Mouse (Mus musculus): ENCODE measurements around the gene Lsm14b. TPM values are rescaled to one million over a fixed set of nuclear protein-coding genes. Genes with fewer than 3 reads are reported as not detected.
A peak's percentile ranks its signal among the peaks of the same experiment; 100 is the strongest.

Lsm14b gene
- polyA plus RNA-seq (2015; fragmentation: Nextera tagmentation; extraction: Ambion mirVana), result 2.0 and 2.1 TPM in 2 replicates

DNA sequence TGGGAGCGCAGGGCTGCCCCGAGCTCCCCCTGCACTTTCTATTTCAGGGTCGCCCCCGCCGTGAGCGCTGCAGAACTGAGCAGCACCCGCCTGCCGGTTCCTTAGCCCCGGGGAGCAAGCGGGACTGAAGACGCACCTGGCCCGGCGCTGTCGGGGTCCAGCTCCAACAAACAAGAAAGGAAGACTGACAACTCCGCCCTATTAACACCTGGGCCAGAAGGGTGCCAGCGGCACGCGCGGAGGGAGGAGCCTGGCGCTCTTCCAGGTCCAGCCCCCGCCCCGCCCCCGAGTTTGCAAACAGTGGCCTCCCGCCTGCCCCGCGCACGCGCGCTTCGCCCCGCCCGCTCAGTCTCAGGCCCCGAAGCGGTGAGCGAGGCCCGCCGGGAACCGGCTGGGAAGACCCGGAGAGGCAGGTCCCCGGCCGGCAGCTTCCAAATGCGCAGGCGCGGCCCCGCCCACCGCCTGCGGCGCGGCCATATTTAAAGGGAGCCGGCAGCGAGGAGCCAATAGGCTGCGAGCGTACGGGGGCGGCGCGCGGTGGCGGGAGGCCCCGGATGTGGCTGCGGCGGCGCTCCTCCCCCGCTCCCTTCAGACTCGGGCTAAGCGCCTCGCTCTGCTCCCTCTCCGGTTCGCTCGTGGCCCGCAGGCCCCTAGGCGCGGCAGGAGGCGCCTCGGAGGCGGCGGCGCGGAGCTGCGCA, at the start of gene Lsm14b:
Gene Lsm14b (plus strand): TSS at position 587 of the 698 bp plus-strand sequence.
- DNase-seq, result peak; percentile 99
- Histone ChIP-seq H3K36me3 (peaks cover 30% of the 10 kb centered on the region), H3K27me3 (peaks cover 33% of the 10 kb centered on the region), H3K9me3 (replicated peaks) (no peaks in the 10 kb centered on the region), H3K4me1 (replicated peaks) (peaks cover 40% of the 10 kb centered on the region), H3K27ac (peak within 1 kb of the TSS; percentile 94), H3K4me3 (replicated peaks) (peak within 1 kb of the TSS; percentile 97), H3K9ac (peak within 1 kb of the TSS; percentile 90), H3K4me2 (peak within 1 kb of the TSS; percentile 100)
- ATAC-seq (ENCODE audit: low read depth), result peak; percentile 95
- under 1% methylated on average over 80 of the region's 80 CpGs for WGBS (ENCODE audit: insufficient replicate concordance)

DNA sequence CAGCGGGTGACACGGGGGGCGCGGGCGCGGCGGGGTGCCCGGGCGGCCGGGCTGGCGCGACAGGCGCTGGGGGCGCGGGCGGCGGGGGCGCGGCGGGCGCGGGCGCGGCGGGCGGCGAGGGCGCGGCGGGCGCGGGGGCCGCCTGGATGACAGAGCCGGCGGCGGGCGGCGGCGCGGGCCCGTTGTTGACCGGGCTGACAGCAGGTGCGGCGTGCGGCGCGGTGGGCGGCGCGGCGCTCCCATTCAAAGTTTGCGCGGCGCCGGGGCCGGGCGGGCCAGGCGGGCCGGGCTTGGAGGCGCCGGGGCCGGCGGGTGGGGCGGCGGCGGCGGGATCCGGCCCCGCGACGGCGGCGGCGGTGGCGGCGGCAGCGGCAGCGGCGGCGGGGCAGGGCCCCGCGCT, 48.9 kb upstream of the Lsm14b start:
- no peaks in the 10 kb centered on the region for H3K36me3 ChIP-seq
- peaks cover 57% of the 10 kb centered on the region for H3K4me1 ChIP-seq (replicated peaks)
- DNase-seq (no peak), ATAC-seq (ENCODE audit: low read depth) (peak; percentile 3; the same call in 1 of the 2 replicates)
- peak overlapping the region; percentile 86 for H3K27ac ChIP-seq
- H3K4me2 ChIP-seq, result peak overlapping the region; percentile 99
- peak overlapping the region; percentile 93 for H3K9ac ChIP-seq
- H3K27me3 ChIP-seq, result no peaks in the 10 kb centered on the region
- H3K4me3 ChIP-seq (replicated peaks), result peak overlapping the region; percentile 88
- under 1% methylated on average over 20 of the region's 82 CpGs for WGBS (ENCODE audit: insufficient replicate concordance)
- no peaks in the 10 kb centered on the region for H3K9me3 ChIP-seq (replicated peaks)

GRCm38 (mm10) chr2:179976295-179976627, 48.5 kb upstream of the Lsm14b start:
- no peaks in the 10 kb centered on the region for H3K27me3 ChIP-seq
- WGBS (ENCODE audit: insufficient replicate concordance), result 0% methylated on average over 35 of the region's 54 CpGs
- peak overlapping the region; percentile 86 for H3K27ac ChIP-seq
- no peak for DNase-seq
- H3K4me2 ChIP-seq, result peak overlapping the region; percentile 99
- H3K4me3 ChIP-seq (replicated peaks), result peak overlapping the region; percentile 88
- peak overlapping the region; percentile 93 for H3K9ac ChIP-seq
- peaks cover 52% of the 10 kb centered on the region for H3K4me1 ChIP-seq (replicated peaks)
- ATAC-seq (ENCODE audit: low read depth), result peak; percentile 23
- H3K9me3 ChIP-seq (replicated peaks), result no peaks in the 10 kb centered on the region
- H3K36me3 ChIP-seq, result no peaks in the 10 kb centered on the region

GRCm38 (mm10) chr2:179976628-179977343, 48.0 kb upstream of the Lsm14b start, which contains the start of gene Taf4:
TSS of gene Taf4 (minus strand) at chr2:179976646.
- peak within 1 kb of the TSS; percentile 88 for H3K4me3 ChIP-seq (replicated peaks)
- H3K27me3 ChIP-seq, result no peaks in the 10 kb centered on the region
- no peaks in the 10 kb centered on the region for H3K9me3 ChIP-seq (replicated peaks)
- WGBS (ENCODE audit: insufficient replicate concordance), result under 1% methylated on average over 51 of the region's 84 CpGs
- peak within 1 kb of the TSS; percentile 99 for H3K4me2 ChIP-seq
- no peaks in the 10 kb centered on the region for H3K36me3 ChIP-seq
- ATAC-seq (ENCODE audit: low read depth) (peak; percentile 89), DNase-seq (peak; percentile 80)
- H3K4me1 ChIP-seq (replicated peaks), result peaks cover 47% of the 10 kb centered on the region
- H3K9ac ChIP-seq, result peak within 1 kb of the TSS; percentile 93
- peak within 1 kb of the TSS; percentile 90 for H3K27ac ChIP-seq

GRCm38 (mm10) chr2:179977344-179978025, 47.3 kb upstream of the Lsm14b start:
- no peak for DNase-seq
- WGBS (ENCODE audit: insufficient replicate concordance), result 16% methylated on average over 10 of the region's 10 CpGs
- H3K4me1 ChIP-seq (replicated peaks), result peaks cover 40% of the 10 kb centered on the region

DNA sequence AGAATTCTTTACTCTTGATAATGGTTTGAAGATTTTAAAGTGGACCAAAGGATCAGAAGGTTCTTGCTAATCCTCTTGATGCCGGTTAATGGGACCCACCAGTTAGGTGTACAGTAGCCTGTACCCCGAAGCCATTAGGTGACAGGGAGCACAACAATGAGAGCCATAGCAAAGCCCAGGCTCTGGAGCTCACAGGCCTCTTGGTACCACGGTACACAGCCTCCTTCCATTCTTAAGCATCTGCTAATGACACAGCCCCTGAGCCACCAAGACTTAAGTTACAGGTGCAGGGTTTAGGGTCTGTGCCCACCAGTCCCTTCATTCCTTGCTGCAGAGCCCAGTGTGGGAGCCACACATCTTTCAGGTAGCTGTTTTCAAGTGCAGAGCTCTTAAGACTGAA, 46.5 kb upstream of the Lsm14b start:
- Histone ChIP-seq H3K9ac (no peak overlapping the region), H3K9me3 (replicated peaks) (no peaks in the 10 kb centered on the region), H3K4me2 (no peak overlapping the region), H3K27ac (no peak overlapping the region), H3K4me1 (replicated peaks) (peaks cover 33% of the 10 kb centered on the region), H3K36me3 (no peaks in the 10 kb centered on the region), H3K27me3 (no peaks in the 10 kb centered on the region), H3K4me3 (replicated peaks) (no peak overlapping the region)
- no peak for ATAC-seq (ENCODE audit: low read depth)
- WGBS (ENCODE audit: insufficient replicate concordance), result 72% methylated on average over 3 of the region's 3 CpGs
- DNase-seq, result no peak

More at GRCm38 (mm10) chr2:179977344-179978025, 47.3 kb upstream of the Lsm14b start:
- no peak for ATAC-seq (ENCODE audit: low read depth)
- H3K4me3 ChIP-seq (replicated peaks), result peak overlapping the region; percentile 88
- H3K36me3 ChIP-seq, result no peaks in the 10 kb centered on the region
- no peaks in the 10 kb centered on the region for H3K9me3 ChIP-seq (replicated peaks)
- H3K9ac ChIP-seq, result peak overlapping the region; percentile 93
- H3K4me2 ChIP-seq, result peak overlapping the region; percentile 84
- peak overlapping the region; percentile 90; the same call in 1 of the 2 replicates for H3K27ac ChIP-seq
- H3K27me3 ChIP-seq, result no peaks in the 10 kb centered on the region

DNA sequence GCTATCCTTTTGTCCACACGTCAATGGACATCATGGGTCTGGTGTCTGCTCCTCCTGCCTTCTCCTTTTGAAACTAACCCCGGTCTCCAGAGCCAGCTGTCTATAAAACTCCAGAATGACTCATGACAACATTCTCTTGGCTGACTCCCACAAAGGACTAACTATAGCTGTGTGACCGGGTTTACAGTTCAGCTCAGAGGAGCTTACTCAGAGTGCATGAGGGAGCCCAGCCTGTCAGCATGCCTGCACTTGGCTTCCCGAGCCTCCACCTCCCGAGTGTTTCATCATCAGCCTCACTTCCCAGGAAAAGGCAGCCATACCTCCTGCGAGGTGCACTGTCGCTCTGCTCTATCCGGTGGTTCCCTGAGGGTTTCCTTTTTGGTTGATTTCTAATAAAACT, 45.0 kb upstream of the Lsm14b start:
- H3K9me3 ChIP-seq (replicated peaks), result no peaks in the 10 kb centered on the region
- ATAC-seq (ENCODE audit: low read depth) (no peak), DNase-seq (no peak)
- H3K4me1 ChIP-seq (replicated peaks), result peaks cover 17% of the 10 kb centered on the region
- H3K4me2 ChIP-seq, result no peak overlapping the region
- 65% methylated on average over 8 of the region's 8 CpGs for WGBS (ENCODE audit: insufficient replicate concordance)
- H3K36me3 ChIP-seq, result no peaks in the 10 kb centered on the region
- no peaks in the 10 kb centered on the region for H3K27me3 ChIP-seq
- H3K4me3 ChIP-seq (replicated peaks), result no peak overlapping the region
- no peak overlapping the region for H3K9ac ChIP-seq
- no peak overlapping the region for H3K27ac ChIP-seq

DNA sequence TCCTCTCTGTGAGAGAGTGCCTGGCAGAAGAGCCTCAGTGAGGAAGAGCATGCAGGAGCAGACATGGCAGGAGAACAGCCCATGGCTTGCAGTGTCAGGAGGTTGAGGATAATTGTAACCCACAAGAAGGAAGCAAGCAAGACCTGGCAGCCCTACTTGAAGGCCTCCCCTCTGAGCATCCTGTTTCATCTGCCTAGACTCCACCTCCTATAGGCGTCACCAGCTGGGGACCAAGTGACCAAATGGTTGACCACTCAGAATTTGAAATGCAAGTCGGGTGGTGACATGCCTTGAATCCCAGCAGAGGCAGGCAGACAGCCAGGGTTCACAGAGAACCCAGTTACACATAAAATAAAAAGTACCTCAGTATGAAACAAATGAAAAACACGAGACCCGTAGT, 44.2 kb upstream of the Lsm14b start:
- Histone ChIP-seq H3K4me3 (replicated peaks) (no peak overlapping the region), H3K27me3 (no peaks in the 10 kb centered on the region), H3K27ac (no peak overlapping the region), H3K9me3 (replicated peaks) (no peaks in the 10 kb centered on the region), H3K9ac (no peak overlapping the region), H3K4me2 (no peak overlapping the region), H3K4me1 (replicated peaks) (peaks cover 12% of the 10 kb centered on the region), H3K36me3 (no peaks in the 10 kb centered on the region)
- ATAC-seq (ENCODE audit: low read depth), result no peak
- DNase-seq, result no peak
- WGBS (ENCODE audit: insufficient replicate concordance), result 45% methylated on average over 4 of the region's 4 CpGs

GRCm38 (mm10) chr2:179982715-179983114, 42.1 kb upstream of the Lsm14b start:
- no peak for ATAC-seq (ENCODE audit: low read depth)

DNA sequence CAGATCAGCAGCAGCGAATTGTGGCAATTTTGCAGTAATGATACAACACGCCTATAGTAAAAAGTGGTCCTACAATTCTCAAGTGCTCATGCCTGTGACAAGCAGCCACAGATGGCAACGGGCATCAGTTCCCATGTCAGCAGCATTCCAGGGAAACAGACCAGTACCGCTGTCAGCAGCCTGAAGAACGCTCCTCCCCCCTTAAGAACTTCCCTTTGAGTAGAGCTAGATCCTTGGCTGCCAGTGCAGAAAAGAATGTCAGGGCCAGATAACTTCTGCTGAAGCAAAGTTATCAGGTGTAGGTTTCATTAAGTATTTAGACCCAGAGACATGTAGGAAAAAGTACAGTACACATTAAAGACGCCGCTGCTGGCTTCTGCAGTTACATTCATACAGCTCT, 40.0 kb upstream of the Lsm14b start:
- ATAC-seq (ENCODE audit: low read depth) (no peak), DNase-seq (no peak)
- no peak overlapping the region for H3K4me3 ChIP-seq (replicated peaks)
- no peak overlapping the region for H3K4me2 ChIP-seq
- no peak overlapping the region for H3K9ac ChIP-seq
- no peaks in the 10 kb centered on the region for H3K4me1 ChIP-seq (replicated peaks)
- WGBS (ENCODE audit: insufficient replicate concordance), result 43% methylated on average over 7 of the region's 7 CpGs
- no peaks in the 10 kb centered on the region for H3K36me3 ChIP-seq
- no peaks in the 10 kb centered on the region for H3K27me3 ChIP-seq
- no peaks in the 10 kb centered on the region for H3K9me3 ChIP-seq (replicated peaks)
- no peak overlapping the region for H3K27ac ChIP-seq

More at GRCm38 (mm10) chr2:179982715-179983114, 42.1 kb upstream of the Lsm14b start:
- WGBS (ENCODE audit: insufficient replicate concordance), result 72% methylated on average over 3 of the region's 3 CpGs
- H3K9ac ChIP-seq, result no peak overlapping the region
- H3K4me2 ChIP-seq, result no peak overlapping the region
- H3K27me3 ChIP-seq, result no peaks in the 10 kb centered on the region
- no peak overlapping the region for H3K4me3 ChIP-seq (replicated peaks)
- H3K27ac ChIP-seq, result no peak overlapping the region
- H3K4me1 ChIP-seq (replicated peaks), result peaks cover 7% of the 10 kb centered on the region
- no peak for DNase-seq
- no peaks in the 10 kb centered on the region for H3K36me3 ChIP-seq
- no peaks in the 10 kb centered on the region for H3K9me3 ChIP-seq (replicated peaks)

DNA sequence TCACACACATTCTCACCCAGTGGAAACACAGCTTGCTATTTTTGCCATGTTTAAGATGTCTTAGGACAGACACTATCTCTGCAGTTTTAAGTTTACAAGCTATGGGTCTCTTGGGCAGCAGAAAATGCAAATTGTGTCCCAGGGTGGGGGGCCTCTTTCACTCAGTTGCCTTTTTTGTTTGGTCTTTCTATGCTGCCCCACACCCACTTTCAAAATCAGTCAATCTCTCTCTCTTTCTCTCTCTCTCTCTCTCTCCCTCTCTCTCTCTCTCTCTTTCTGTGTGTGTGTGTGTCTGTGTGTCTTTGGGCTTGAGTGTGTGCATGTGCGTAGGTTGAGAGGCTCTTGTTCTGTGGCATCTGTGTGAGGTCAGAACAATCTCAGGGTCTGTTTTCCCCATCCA, 39.1 kb upstream of the Lsm14b start:
- no peaks in the 10 kb centered on the region for H3K36me3 ChIP-seq
- WGBS (ENCODE audit: insufficient replicate concordance), result 54% methylated on average over 1 of the region's 1 CpGs
- no peak overlapping the region for H3K4me2 ChIP-seq
- no peaks in the 10 kb centered on the region for H3K9me3 ChIP-seq (replicated peaks)
- DNase-seq (no peak), ATAC-seq (ENCODE audit: low read depth) (no peak)
- no peaks in the 10 kb centered on the region for H3K4me1 ChIP-seq (replicated peaks)
- no peak overlapping the region for H3K27ac ChIP-seq
- no peak overlapping the region for H3K9ac ChIP-seq
- H3K27me3 ChIP-seq, result no peaks in the 10 kb centered on the region
- no peak overlapping the region for H3K4me3 ChIP-seq (replicated peaks)
